Mouse (Mus musculus) G1E (cell line): ENCODE data around the gene Cd302.

ENCODE experiments used
- CTCF ChIP-seq: IDR thresholded peaks from 2 replicates; pipeline ENCODE4 v1.5.1; 2012; ENCODE audit warnings: low read depth, low read length, inconsistent platforms, mixed read lengths
- GATA1 ChIP-seq: IDR thresholded peaks from 2 replicates; pipeline ENCODE4 v1.6.1; 2012; ENCODE audit warnings: borderline replicate concordance, low read length, inconsistent platforms, mixed read lengths

- TF ChIP-seq CTCF (no peak), GATA1 (no peak)
Observed at GRCm38 (mm10) chr2:60326948-60327347, 42.7 kb upstream of the Cd302 start.
